Mouse (Mus musculus): ENCODE results near the gene Dtd1. TPM values are rescaled to one million over a fixed set of nuclear protein-coding genes. Genes with fewer than 3 reads are reported as not detected.

The Dtd1 gene
- polyA plus RNA-seq, 1 experiment: 25.9 TPM

DNA sequence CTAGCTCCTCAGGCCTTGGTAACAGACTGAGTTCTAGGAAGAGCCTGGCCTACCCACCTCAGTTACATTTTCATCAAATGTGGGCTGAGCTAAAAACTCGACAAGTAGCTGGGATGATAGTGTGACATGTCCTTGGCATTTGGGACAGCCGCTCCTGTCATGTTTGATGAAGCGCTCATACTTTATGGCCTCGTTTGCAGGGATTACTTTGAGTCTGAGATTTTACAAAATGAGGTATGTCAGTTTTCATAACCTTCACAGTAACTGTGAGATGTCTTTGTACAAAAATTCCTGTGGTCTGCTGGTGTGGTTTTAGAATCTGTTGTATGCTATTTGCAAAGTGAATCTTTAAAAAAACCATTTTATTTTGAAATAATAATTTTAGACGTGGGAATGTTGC lies 72.7 kb downstream of the Dtd1 start:
- no peak overlapping the region for H3K4me3 ChIP-seq (ENCODE audit: insufficient read depth, low read depth, low read length)
- H3K27ac ChIP-seq (replicated peaks; ENCODE audit: low read depth, low read length): no peak overlapping the region
- H3K4me1 ChIP-seq (ENCODE audit: control insufficient read depth, insufficient read depth, insufficient read length, low read length): no peaks in the 10 kb centered on the region; the same call in 1 of the 2 replicates

DNA sequence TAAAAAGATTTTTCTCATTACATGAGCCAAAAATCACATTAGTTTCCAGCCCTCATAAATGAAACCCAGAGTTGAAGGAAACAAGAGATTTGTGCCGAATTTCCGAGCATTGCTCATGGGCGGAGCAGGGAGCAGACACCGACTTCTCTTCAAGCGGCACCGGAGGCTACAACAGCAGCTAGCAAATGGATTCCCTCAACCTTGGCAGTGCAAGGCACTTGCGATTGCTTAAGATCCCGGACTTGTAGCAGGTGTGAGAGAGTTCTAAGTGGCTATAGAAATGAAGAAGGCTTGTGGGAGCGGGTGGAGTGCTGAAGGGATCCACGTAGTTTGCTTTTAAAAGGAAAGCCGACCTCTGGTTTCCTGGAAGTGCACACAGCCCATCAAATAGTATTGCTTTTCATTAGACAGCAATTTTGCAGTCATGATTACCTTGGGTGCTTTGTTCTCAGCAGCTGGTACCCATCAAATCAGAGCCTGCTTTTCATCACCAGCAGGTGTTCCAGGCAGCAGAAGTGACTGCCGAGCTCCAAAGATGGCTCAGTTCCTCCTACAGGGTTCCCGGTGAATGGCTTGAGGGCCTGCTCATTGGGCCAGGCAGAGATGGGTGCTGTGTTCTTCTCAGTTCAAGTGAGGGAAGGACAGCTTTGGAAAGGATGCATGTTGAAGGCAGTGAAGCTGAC lies 77.0 kb downstream of the Dtd1 start:
- H3K27ac ChIP-seq (replicated peaks; ENCODE audit: low read depth, low read length): no peak overlapping the region
- no peaks in the 10 kb centered on the region; the same call in 1 of the 2 replicates for H3K4me1 ChIP-seq (ENCODE audit: control insufficient read depth, insufficient read depth, insufficient read length, low read length)
- H3K4me3 ChIP-seq (ENCODE audit: insufficient read depth, low read depth, low read length): no peak overlapping the region

DNA sequence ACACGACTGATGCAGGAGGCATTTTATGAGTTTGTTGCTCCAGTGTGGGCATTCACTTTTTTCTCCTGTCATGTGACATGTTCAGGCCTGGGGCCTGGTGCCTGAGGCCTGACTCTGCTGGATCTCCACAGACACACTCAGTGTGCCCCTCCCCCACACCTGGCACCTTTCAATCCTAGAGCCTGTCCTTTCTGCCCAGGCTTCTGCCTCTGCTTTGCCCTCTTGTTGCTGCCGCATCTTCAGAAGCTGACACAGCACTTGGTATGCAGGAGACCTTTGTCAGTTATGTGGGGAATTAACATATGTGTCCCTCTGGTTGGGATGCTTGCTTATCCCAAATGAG lies 77.5 kb downstream of the Dtd1 start:
- Histone ChIP-seq H3K4me3 (ENCODE audit: insufficient read depth, low read depth, low read length) (no peak overlapping the region), H3K27ac (replicated peaks; ENCODE audit: low read depth, low read length) (no peak overlapping the region), H3K4me1 (ENCODE audit: control insufficient read depth, insufficient read depth, insufficient read length, low read length) (no peaks in the 10 kb centered on the region; the same call in 1 of the 2 replicates)

DNA sequence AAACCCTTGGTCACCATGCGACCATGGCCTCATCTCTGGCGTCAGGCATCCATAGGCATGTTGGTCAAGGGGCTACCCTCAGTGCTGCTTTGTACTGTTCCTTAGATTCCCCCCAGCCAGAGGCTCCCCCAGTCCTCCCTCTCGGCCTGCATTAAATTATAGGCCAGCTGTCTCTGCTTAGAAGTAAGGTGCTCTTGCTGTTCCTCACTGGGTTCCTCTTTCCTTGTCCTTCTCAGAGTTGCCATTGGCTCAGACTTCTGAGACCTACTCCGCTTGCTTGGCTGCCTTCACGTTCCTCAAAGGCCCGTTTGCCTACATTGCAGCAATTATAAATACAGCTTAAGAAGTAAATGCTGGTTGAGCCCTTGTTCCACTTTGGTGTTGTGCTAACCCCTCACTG lies 79.1 kb downstream of the Dtd1 start:
- H3K4me1 ChIP-seq (ENCODE audit: control insufficient read depth, insufficient read depth, insufficient read length, low read length): no peaks in the 10 kb centered on the region
- H3K27ac ChIP-seq (replicated peaks; ENCODE audit: low read depth, low read length): no peak overlapping the region
- H3K4me3 ChIP-seq (ENCODE audit: insufficient read depth, low read depth, low read length): no peak overlapping the region

DNA sequence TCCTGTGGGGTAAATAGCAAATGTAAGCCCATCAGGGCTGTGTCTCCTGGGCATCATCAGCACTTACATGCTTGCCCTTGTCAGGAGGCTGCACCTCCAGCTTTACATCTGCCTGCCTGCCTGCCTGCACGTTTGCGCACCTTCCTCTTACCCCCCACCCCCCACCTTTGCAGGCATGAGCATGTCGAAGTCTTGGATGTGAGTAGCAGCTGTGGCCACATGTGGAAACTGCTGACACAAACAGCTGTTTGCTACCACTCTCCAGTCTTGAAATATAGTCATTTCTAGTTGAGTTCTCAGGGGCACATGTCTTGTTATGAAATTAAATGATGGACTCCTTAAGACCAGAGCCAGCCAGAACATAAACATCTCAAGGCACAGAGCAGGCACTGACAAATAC lies 79.7 kb downstream of the Dtd1 start:
- Histone ChIP-seq H3K4me3 (ENCODE audit: insufficient read depth, low read depth, low read length) (no peak overlapping the region), H3K27ac (replicated peaks; ENCODE audit: low read depth, low read length) (no peak overlapping the region), H3K4me1 (ENCODE audit: control insufficient read depth, insufficient read depth, insufficient read length, low read length) (no peaks in the 10 kb centered on the region)

DNA sequence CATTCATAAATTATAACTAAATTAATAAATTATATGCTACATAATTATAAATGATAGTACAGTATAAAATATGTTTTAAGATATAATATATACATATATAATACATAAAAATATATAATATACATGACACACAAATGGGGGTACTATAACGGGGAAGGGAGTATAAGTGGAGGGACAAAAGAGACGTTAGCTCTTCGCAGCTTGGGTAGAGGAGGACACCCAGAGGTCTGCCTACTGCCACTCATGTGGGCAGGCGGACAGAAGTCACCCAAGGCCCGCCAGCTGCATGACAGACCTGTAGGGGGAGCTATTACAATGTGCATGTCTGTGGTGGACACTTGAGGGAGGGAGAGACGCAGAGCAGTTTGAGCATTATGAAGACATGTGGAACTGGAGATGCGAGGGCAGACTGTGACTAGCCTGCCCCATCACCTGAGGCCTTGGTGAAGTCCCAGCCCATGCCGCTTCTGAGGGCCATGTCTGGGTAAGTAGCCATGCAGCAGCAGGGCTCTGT lies 92.6 kb downstream of the Dtd1 start:
- no peak overlapping the region for H3K27ac ChIP-seq (replicated peaks; ENCODE audit: low read depth, low read length)
- H3K4me3 ChIP-seq (ENCODE audit: insufficient read depth, low read depth, low read length): no peak overlapping the region
- H3K4me1 ChIP-seq (ENCODE audit: control insufficient read depth, insufficient read depth, insufficient read length, low read length): no peaks in the 10 kb centered on the region

DNA sequence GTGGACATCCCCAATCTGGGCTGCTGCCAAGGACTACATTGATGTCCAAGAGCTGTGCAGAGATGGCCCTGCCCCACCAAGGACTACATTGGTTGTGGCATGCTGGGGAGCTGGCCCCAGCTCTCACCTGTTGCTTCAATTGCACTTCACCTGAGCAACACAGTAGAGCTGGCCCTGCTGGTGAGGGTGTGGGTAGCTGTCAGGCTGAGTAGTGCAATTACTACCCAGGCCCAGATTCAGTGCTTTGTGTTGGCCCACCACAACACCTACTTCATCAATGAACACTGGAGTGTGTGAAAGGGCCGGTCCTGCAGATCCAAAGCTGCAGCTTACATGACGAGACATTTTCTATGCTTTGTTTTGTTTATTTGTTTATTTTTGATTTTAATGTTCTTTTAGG lies 93.1 kb downstream of the Dtd1 start:
- H3K27ac ChIP-seq (replicated peaks; ENCODE audit: low read depth, low read length): no peak overlapping the region

DNA sequence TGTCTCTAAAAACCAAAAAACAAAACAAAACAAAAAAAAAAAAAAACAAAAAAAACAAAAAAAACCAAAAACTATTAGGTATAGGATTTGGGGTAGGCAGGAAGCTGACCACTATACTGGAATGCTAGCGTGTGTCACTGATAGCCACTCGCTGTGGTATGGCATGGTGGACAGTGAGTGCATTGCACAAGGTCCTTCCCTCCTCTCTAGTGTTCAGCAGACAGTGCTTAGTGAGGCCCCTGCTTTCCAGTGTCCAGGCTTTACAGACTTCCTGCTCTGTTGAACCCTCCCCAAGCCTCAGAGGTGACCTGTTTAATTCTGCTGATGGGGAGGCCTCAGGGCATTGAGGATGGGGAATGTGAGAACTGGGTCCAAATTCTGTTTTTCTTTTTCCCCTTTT lies 95.2 kb downstream of the Dtd1 start:
- H3K27ac ChIP-seq (replicated peaks; ENCODE audit: low read depth, low read length): no peak overlapping the region
- no peaks in the 10 kb centered on the region for H3K4me1 ChIP-seq (ENCODE audit: control insufficient read depth, insufficient read depth, insufficient read length, low read length)
- H3K4me3 ChIP-seq (ENCODE audit: insufficient read depth, low read depth, low read length): no peak overlapping the region

More for the DNA sequence above, 93.1 kb downstream of the Dtd1 start:
- Histone ChIP-seq H3K4me1 (ENCODE audit: control insufficient read depth, insufficient read depth, insufficient read length, low read length) (no peaks in the 10 kb centered on the region), H3K4me3 (ENCODE audit: insufficient read depth, low read depth, low read length) (no peak overlapping the region)

DNA sequence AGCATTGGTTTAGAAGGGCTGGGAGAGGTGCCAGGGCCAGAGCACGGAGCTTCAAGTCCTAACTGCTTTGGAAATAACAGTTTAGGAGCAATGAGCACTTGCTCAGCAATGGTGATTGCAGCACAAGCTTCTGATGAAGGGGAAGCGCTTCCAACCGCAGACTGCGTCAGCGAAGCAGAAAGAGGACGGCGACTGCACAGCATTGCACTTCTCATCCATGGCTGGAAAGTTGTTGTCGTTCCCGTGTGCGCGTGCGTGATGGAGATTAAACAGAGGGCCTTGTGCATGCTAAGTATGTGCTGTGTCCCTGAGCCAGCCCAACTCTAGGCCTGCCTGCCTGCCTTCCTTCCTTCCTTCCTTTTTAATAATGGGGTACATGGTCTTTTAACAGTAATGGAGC lies 98.3 kb downstream of the Dtd1 start:
- Histone ChIP-seq H3K4me1 (ENCODE audit: control insufficient read depth, insufficient read depth, insufficient read length, low read length) (no peaks in the 10 kb centered on the region), H3K4me3 (ENCODE audit: insufficient read depth, low read depth, low read length) (no peak overlapping the region), H3K27ac (replicated peaks; ENCODE audit: low read depth, low read length) (no peak overlapping the region)

DNA sequence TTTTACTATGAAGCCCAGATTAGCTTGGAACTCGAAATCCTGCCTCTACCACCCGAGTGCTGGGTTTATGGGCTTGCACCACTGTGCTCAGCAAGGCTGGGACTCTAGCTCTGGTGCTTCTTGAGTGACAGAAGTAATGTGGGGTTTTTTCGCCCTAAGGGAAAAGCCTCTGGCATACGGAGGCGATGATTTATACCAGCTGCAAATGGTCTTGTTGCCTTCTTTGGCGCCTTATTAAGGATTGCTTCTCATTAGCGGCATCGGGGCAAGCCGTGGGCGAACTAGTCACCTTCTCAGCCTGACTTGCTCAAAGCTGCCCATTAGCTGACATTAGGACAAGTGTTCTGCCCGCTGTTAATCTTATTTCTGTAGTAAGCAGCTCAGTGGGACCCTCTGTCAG lies 100.9 kb downstream of the Dtd1 start:
- no peak overlapping the region for H3K4me3 ChIP-seq (ENCODE audit: insufficient read depth, low read depth, low read length)
- no peaks in the 10 kb centered on the region for H3K4me1 ChIP-seq (ENCODE audit: control insufficient read depth, insufficient read depth, insufficient read length, low read length)
- no peak overlapping the region for H3K27ac ChIP-seq (replicated peaks; ENCODE audit: low read depth, low read length)

DNA sequence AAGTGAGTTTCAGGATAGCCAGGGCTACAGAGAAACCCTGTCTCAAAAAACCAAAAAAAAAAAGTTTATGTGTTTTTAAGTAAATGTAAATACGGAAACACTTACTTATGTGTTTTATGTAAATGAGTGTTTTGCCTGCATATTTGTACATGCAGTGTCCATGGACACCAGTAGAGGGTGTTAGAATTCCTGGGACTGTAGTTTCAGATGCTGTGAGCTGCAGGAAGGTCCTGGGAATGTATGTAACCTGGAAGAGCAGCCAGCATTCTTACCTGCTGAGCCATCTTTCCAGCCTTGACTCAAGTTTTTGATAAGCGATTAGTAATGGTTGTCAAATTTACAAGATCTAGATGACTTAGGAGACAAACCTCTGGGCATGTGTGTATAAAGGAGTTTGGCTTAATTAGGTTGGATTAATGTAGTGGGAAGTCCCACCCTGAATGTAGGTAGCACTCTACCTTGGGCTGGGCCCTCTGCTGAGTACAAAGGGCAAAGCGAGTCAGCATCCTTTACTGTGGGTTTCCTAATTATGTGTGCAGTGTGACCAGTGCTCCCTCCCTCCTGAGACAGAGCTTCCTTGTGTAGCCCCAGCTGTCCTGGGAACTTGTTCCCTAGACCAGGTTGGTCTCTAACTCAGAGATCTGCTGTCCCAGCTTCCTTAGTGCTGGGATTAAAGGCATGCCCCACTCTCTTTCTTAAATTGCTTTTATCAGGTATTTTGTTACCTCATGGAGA lies 101.9 kb downstream of the Dtd1 start:
- no peak overlapping the region for H3K4me3 ChIP-seq (ENCODE audit: insufficient read depth, low read depth, low read length)
- no peaks in the 10 kb centered on the region for H3K4me1 ChIP-seq (ENCODE audit: control insufficient read depth, insufficient read depth, insufficient read length, low read length)
- no peak overlapping the region for H3K27ac ChIP-seq (replicated peaks; ENCODE audit: low read depth, low read length)

DNA sequence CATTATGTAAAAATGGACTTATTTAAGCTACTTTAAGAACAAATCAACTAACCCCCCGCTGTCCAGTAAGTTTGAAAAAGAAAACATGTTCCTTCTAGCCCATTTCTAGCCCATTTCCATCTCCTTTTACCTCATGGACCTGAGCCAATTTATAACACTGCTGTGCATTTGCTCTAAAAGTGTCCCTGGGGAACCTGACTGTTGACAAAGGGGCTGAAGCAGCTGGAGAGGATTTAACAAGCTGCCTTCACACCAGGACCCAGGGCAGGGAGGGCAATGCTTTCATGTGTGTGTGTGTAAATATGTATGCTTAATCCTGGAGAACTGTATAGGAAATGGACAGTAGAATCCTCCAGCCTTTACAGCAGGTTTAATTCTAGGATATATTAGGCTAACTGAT lies 109.6 kb downstream of the Dtd1 start:
- H3K27ac ChIP-seq (replicated peaks; ENCODE audit: low read depth, low read length): no peak overlapping the region
- H3K4me3 ChIP-seq (ENCODE audit: insufficient read depth, low read depth, low read length): no peak overlapping the region
- H3K4me1 ChIP-seq (ENCODE audit: control insufficient read depth, insufficient read depth, insufficient read length, low read length): no peaks in the 10 kb centered on the region

DNA sequence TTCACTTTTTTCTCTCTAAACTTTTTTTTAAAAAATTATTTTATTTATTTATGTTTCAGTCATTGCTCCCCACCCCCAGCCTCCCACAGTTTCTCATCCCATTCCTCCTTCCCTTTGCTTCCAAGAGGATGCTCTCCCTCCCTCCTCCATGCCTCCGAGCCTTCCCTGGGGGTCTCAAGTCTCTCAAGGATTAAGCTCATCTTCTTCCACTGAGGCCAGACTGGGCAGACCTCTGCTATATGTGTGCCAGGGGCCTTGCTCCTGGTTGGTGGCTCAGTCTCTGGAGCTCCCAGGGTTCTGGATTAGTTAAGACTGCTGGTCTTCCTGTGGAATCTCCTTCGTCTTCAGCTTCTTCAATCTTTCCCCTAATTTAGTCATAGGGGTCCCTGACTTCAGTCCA lies 110.0 kb downstream of the Dtd1 start:
- Histone ChIP-seq H3K4me3 (ENCODE audit: insufficient read depth, low read depth, low read length) (no peak overlapping the region), H3K27ac (replicated peaks; ENCODE audit: low read depth, low read length) (no peak overlapping the region), H3K4me1 (ENCODE audit: control insufficient read depth, insufficient read depth, insufficient read length, low read length) (no peaks in the 10 kb centered on the region)

DNA sequence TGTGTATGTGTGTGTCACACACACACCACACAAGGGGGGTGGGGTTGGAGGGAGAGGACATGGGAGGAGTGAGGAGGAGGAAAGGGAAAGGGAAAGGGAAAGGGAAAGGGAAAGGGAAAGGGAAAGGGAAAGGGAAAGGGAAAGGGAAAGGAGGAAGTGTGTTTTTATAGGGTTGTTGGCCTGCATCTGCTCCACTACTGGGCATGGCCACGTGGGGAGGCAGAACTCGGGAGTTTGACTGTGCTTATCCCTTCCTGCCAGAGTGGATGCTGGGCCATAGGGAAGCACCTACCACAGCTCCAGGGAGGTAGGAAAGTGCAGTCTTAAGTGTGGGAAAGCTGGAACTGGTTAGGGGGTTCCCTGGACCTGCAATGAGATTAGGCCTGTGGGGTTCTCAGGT lies 114.9 kb downstream of the Dtd1 start:
- Histone ChIP-seq H3K4me1 (ENCODE audit: control insufficient read depth, insufficient read depth, insufficient read length, low read length) (no peaks in the 10 kb centered on the region), H3K4me3 (ENCODE audit: insufficient read depth, low read depth, low read length) (no peak overlapping the region), H3K27ac (replicated peaks; ENCODE audit: low read depth, low read length) (no peak overlapping the region)

DNA sequence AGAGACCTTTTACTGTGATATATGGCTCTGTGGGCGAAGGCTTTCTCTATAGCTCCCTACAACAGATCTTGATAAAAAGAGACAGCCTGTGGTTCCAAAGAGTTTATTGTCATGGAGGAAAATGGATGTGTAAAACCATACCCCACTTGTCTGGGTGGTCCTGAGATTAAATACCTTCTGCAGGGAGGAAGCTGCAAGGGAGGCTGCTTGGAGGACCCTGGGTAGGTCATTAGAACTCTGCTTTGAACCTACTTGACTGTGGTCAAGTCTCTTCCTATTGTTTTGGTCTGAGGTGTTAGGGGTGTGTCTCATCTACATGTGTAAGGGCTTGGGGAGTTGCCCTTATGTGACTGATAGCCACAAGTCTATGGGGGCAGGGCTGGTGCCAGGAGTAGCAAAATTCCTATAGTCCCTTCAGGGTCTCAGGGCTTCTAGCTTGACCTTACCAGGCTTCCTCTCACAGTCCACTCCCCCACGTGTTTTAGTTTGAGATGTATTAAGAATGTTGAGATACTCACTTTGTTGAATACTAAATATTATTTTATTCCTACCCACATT lies 115.6 kb downstream of the Dtd1 start:
- H3K27ac ChIP-seq (replicated peaks; ENCODE audit: low read depth, low read length): no peak overlapping the region
- H3K4me1 ChIP-seq (ENCODE audit: control insufficient read depth, insufficient read depth, insufficient read length, low read length): peaks cover 5% of the 10 kb centered on the region; the same call in 1 of the 2 replicates
- H3K4me3 ChIP-seq (ENCODE audit: insufficient read depth, low read depth, low read length): no peak overlapping the region

DNA sequence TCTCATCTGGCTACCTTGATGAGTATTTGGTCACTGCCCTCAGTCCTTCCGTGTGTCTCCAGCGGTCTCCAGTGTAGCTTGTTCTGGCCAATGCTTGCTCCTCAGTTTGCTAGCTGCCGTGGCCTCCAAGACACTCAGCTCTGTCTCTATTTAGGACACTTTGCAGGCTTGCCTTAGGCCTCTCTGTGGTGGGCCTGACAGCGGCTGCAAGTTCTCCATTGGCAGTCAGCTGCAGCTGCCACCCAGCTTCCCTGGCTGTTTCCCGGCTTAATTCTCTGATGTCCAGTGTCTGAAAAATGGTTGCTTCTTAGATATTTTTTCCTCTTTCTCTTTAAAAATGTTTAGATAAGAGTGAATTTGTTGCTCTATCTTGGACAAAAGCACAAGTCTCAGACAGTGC lies 116.6 kb downstream of the Dtd1 start:
- H3K27ac ChIP-seq (replicated peaks; ENCODE audit: low read depth, low read length): no peak overlapping the region
- peaks cover 5% of the 10 kb centered on the region; the same call in 1 of the 2 replicates for H3K4me1 ChIP-seq (ENCODE audit: control insufficient read depth, insufficient read depth, insufficient read length, low read length)
- no peak overlapping the region for H3K4me3 ChIP-seq (ENCODE audit: insufficient read depth, low read depth, low read length)
